Mouse (Mus musculus) neural tube, embryonic 12.5 days (tissue): ENCODE measurements at regions not wholly inside any gene's neighbourhood (a gene's known extent, or its start where the extent isn't known, plus 50 kb on each side); places are given as distances from the start of the nearest gene placed in this dataset.

Experiments used
- ATAC-seq: fragments of 200-750 bp; cut with Nextera tagmentation; 2 replicates; pipeline ENCODE4 v1.8.0; 2017; ENCODE audit warnings: low read depth, mild to moderate bottlenecking, moderate TSS enrichment, moderate library complexity; ENCODE audit not compliant: low FRiP score
- H3K27ac ChIP-seq: fragments of 300-500 bp; sonication (generic); 2 replicates; pipeline ENCODE4 v1.5.1; 2016
- H3K27me3 ChIP-seq: fragments of 300-500 bp; sonication (generic); replicated peaks from 2 replicates; pipeline ENCODE4 v1.6.1; 2016; ENCODE audit warnings: mild to moderate bottlenecking
- H3K36me3 ChIP-seq: fragments of 300-500 bp; sonication (generic); 2 replicates; pipeline ENCODE4 v1.6.1; 2016; ENCODE audit warnings: mild to moderate bottlenecking
- H3K4me1 ChIP-seq: fragments of 300-500 bp; sonication (generic); 2 replicates; pipeline ENCODE4 v1.6.1; 2016
- H3K4me2 ChIP-seq: fragments of 300-500 bp; sonication (generic); replicated peaks from 2 replicates; pipeline ENCODE4 v1.6.1; 2016; ENCODE audit warnings: mild to moderate bottlenecking
- H3K4me3 ChIP-seq: fragments of 300-500 bp; sonication (generic); 2 replicates; pipeline ENCODE4 v1.5.1; 2016
- H3K9ac ChIP-seq: fragments of 300-500 bp; sonication (generic); 2 replicates; pipeline ENCODE4 v1.6.1; 2016; ENCODE audit warnings: mild to moderate bottlenecking
- H3K9me3 ChIP-seq: fragments of 300-500 bp; sonication (generic); 2 replicates; pipeline ENCODE4 v1.6.1; 2016; ENCODE audit warnings: mild to moderate bottlenecking
- WGBS: fragments of 180-500 bp; shearing (Covaris S2); methylation state at CpG from one replicate; pipeline ENCODE4 v1.1.7; 2016; 5-methylcytosine and 5-hydroxymethylcytosine counted together

GRCm38 (mm10) chr6:99936716-99937115 lies 210.5 kb upstream of the Prok2 start:
- no peak for ATAC-seq
- H3K27me3 ChIP-seq: peaks cover 17% of the 10 kb centered on the region; the same call in 1 of the 2 replicates

GRCm38 (mm10) chr6:99935373-99935772 lies 209.2 kb upstream of the Prok2 start:
- H3K4me3 ChIP-seq: no peak overlapping the region
- H3K27me3 ChIP-seq: peaks cover 9% of the 10 kb centered on the region; the same call in 1 of the 2 replicates
- H3K4me1 ChIP-seq: peaks cover 9% of the 10 kb centered on the region; the same call in 1 of the 2 replicates
- H3K36me3 ChIP-seq: no peaks in the 10 kb centered on the region
- 84% methylated on average over 4 of the region's 4 CpGs for WGBS
- H3K27ac ChIP-seq: no peak overlapping the region
- no peak for ATAC-seq
- no peak overlapping the region for H3K9ac ChIP-seq
- no peak overlapping the region for H3K4me2 ChIP-seq
- no peaks in the 10 kb centered on the region for H3K9me3 ChIP-seq

More at GRCm38 (mm10) chr6:99936716-99937115, 210.5 kb upstream of the Prok2 start:
- H3K4me3 ChIP-seq: no peak overlapping the region
- H3K36me3 ChIP-seq: no peaks in the 10 kb centered on the region
- no peak overlapping the region for H3K4me2 ChIP-seq
- peaks cover 9% of the 10 kb centered on the region; the same call in 1 of the 2 replicates for H3K4me1 ChIP-seq
- H3K9ac ChIP-seq: no peak overlapping the region
- H3K9me3 ChIP-seq: no peaks in the 10 kb centered on the region
- no peak overlapping the region for H3K27ac ChIP-seq

GRCm38 (mm10) chr6:99934394-99934793 lies 208.2 kb upstream of the Prok2 start:
- Histone ChIP-seq H3K27ac (no peak overlapping the region), H3K4me1 (peaks cover 8% of the 10 kb centered on the region; the same call in 1 of the 2 replicates), H3K4me3 (no peak overlapping the region), H3K9me3 (no peaks in the 10 kb centered on the region), H3K4me2 (no peak overlapping the region), H3K27me3 (peaks cover under 1% of the 10 kb centered on the region; the same call in 1 of the 2 replicates), H3K36me3 (no peaks in the 10 kb centered on the region), H3K9ac (no peak overlapping the region)
- no peak for ATAC-seq
- 89% methylated on average over 5 of the region's 5 CpGs for WGBS

- H3K27me3 ChIP-seq: no peaks in the 10 kb centered on the region; the same call in 1 of the 2 replicates
- no peak for ATAC-seq
Measured at GRCm38 (mm10) chr6:99933404-99933803, 207.2 kb upstream of the Prok2 start.

GRCm38 (mm10) chr6:99932923-99933322 lies 206.7 kb upstream of the Prok2 start:
- Histone ChIP-seq H3K4me2 (no peak overlapping the region), H3K9ac (no peak overlapping the region), H3K27me3 (no peaks in the 10 kb centered on the region; the same call in 1 of the 2 replicates), H3K27ac (no peak overlapping the region), H3K36me3 (no peaks in the 10 kb centered on the region), H3K4me1 (no peaks in the 10 kb centered on the region), H3K4me3 (no peak overlapping the region), H3K9me3 (no peaks in the 10 kb centered on the region)
- 47% methylated on average over 2 of the region's 2 CpGs for WGBS
- no peak for ATAC-seq

More at GRCm38 (mm10) chr6:99933404-99933803, 207.2 kb upstream of the Prok2 start:
- H3K4me1 ChIP-seq: no peaks in the 10 kb centered on the region
- no peak overlapping the region for H3K27ac ChIP-seq
- 83% methylated on average over 5 of the region's 5 CpGs for WGBS
- no peak overlapping the region for H3K4me3 ChIP-seq
- H3K9ac ChIP-seq: no peak overlapping the region
- H3K36me3 ChIP-seq: no peaks in the 10 kb centered on the region
- no peak overlapping the region for H3K4me2 ChIP-seq
- H3K9me3 ChIP-seq: no peaks in the 10 kb centered on the region

GRCm38 (mm10) chr6:99932405-99932804 lies 206.2 kb upstream of the Prok2 start:
- H3K27me3 ChIP-seq: no peaks in the 10 kb centered on the region
- H3K4me2 ChIP-seq: no peak overlapping the region

GRCm38 (mm10) chr6:99931588-99931987 lies 205.4 kb upstream of the Prok2 start:
- Histone ChIP-seq H3K27me3 (no peaks in the 10 kb centered on the region), H3K4me3 (no peak overlapping the region), H3K4me2 (no peak overlapping the region), H3K9ac (no peak overlapping the region), H3K27ac (no peak overlapping the region), H3K4me1 (no peaks in the 10 kb centered on the region), H3K9me3 (no peaks in the 10 kb centered on the region), H3K36me3 (no peaks in the 10 kb centered on the region)
- 88% methylated on average over 4 of the region's 4 CpGs for WGBS
- no peak for ATAC-seq

More at GRCm38 (mm10) chr6:99932405-99932804, 206.2 kb upstream of the Prok2 start:
- Histone ChIP-seq H3K4me1 (no peaks in the 10 kb centered on the region), H3K9me3 (no peaks in the 10 kb centered on the region), H3K36me3 (no peaks in the 10 kb centered on the region), H3K9ac (no peak overlapping the region), H3K27ac (no peak overlapping the region), H3K4me3 (no peak overlapping the region)
- no peak for ATAC-seq
- 75% methylated on average over 6 of the region's 6 CpGs for WGBS

GRCm38 (mm10) chr6:99930316-99930715 lies 204.1 kb upstream of the Prok2 start:
- Histone ChIP-seq H3K4me2 (no peak overlapping the region), H3K27ac (no peak overlapping the region), H3K9me3 (no peaks in the 10 kb centered on the region), H3K4me1 (no peaks in the 10 kb centered on the region), H3K9ac (no peak overlapping the region), H3K36me3 (no peaks in the 10 kb centered on the region), H3K27me3 (no peaks in the 10 kb centered on the region), H3K4me3 (no peak overlapping the region)
- 93% methylated on average over 6 of the region's 6 CpGs for WGBS
- ATAC-seq: no peak

- 37% methylated on average over 10 of the region's 10 CpGs for WGBS
- no peak for ATAC-seq
- H3K9ac ChIP-seq: no peak overlapping the region
- no peaks in the 10 kb centered on the region for H3K36me3 ChIP-seq
- no peak overlapping the region for H3K4me3 ChIP-seq
- no peaks in the 10 kb centered on the region for H3K9me3 ChIP-seq
- no peaks in the 10 kb centered on the region for H3K4me1 ChIP-seq
- no peaks in the 10 kb centered on the region for H3K27me3 ChIP-seq
- H3K27ac ChIP-seq: no peak overlapping the region
- H3K4me2 ChIP-seq: no peak overlapping the region
Measured at GRCm38 (mm10) chr6:99927933-99928555, 201.9 kb upstream of the Prok2 start.

- Histone ChIP-seq H3K4me2 (no peak overlapping the region), H3K9me3 (0 out of 2 replicates have a peak, but pooled peaks cover 7% of the 10 kb centered on the region), H3K9ac (no peak overlapping the region), H3K27ac (no peak overlapping the region), H3K36me3 (no peaks in the 10 kb centered on the region), H3K4me1 (no peaks in the 10 kb centered on the region), H3K4me3 (no peak overlapping the region), H3K27me3 (0 out of 2 replicates have a peak, but pooled peaks cover 3% of the 10 kb centered on the region)
- WGBS: 34% methylated on average over 8 of the region's 8 CpGs
- ATAC-seq: no peak
Measured at GRCm38 (mm10) chr6:99924181-99924580, 198.0 kb upstream of the Prok2 start.

GRCm38 (mm10) chr6:99921966-99922365 lies 195.8 kb upstream of the Prok2 start:
- ATAC-seq: no peak
- peaks cover 3% of the 10 kb centered on the region; the same call in 1 of the 2 replicates for H3K27me3 ChIP-seq
- WGBS: 83% methylated on average over 5 of the region's 5 CpGs

GRCm38 (mm10) chr6:99919816-99920562 lies 193.8 kb upstream of the Prok2 start:
- 73% methylated on average over 7 of the region's 7 CpGs for WGBS
- H3K27me3 ChIP-seq: peaks cover 4% of the 10 kb centered on the region

More at GRCm38 (mm10) chr6:99921966-99922365, 195.8 kb upstream of the Prok2 start:
- 0 out of 2 replicates have a peak, but pooled peaks cover 7% of the 10 kb centered on the region for H3K9me3 ChIP-seq
- no peaks in the 10 kb centered on the region for H3K4me1 ChIP-seq
- H3K27ac ChIP-seq: no peak overlapping the region
- H3K4me2 ChIP-seq: no peak overlapping the region
- no peaks in the 10 kb centered on the region for H3K36me3 ChIP-seq
- H3K9ac ChIP-seq: no peak overlapping the region
- no peak overlapping the region for H3K4me3 ChIP-seq

More at GRCm38 (mm10) chr6:99919816-99920562, 193.8 kb upstream of the Prok2 start:
- 0 out of 2 replicates have a peak, but pooled peaks cover 7% of the 10 kb centered on the region for H3K9me3 ChIP-seq
- H3K27ac ChIP-seq: no peak overlapping the region
- ATAC-seq: no peak
- H3K36me3 ChIP-seq: no peaks in the 10 kb centered on the region
- H3K4me2 ChIP-seq: no peak overlapping the region
- H3K4me1 ChIP-seq: no peaks in the 10 kb centered on the region; the same call in 1 of the 2 replicates
- no peak overlapping the region for H3K9ac ChIP-seq
- H3K4me3 ChIP-seq: no peak overlapping the region
